Mouse (Mus musculus) kidney, embryonic 16.5 days (tissue): Measurements from ENCODE around the gene Slc26a10. TPM values are rescaled to one million over a fixed set of nuclear protein-coding genes. Genes with fewer than 3 reads are reported as not detected.
A peak's percentile ranks its signal among the peaks of the same experiment; 100 is the strongest.

ENCODE experiments used
- ATAC-seq: fragments of 200-750 bp; cut with Nextera tagmentation; 2 replicates; pipeline ENCODE4 v1.8.0; 2017; ENCODE audit warnings: moderate TSS enrichment; ENCODE audit not compliant: low FRiP score, low TSS enrichment
- H3K27ac ChIP-seq: fragments of 300-500 bp; sonication (generic); 2 replicates; pipeline ENCODE4 v1.5.1; 2014; ENCODE audit warnings: low read length
- H3K27me3 ChIP-seq: fragments of 300-500 bp; sonication (generic); 2 replicates; pipeline ENCODE4 v1.6.1; 2014; ENCODE audit warnings: low read length, control low read depth, mixed read lengths; ENCODE audit not compliant: insufficient read depth
- H3K36me3 ChIP-seq: fragments of 300-500 bp; sonication (generic); 2 replicates; pipeline ENCODE4 v1.6.1; 2014; ENCODE audit warnings: low read length, control low read depth, mixed read lengths; ENCODE audit not compliant: insufficient read depth
- H3K4me1 ChIP-seq: fragments of 300-500 bp; sonication (generic); 2 replicates; pipeline ENCODE4 v1.6.1; 2014; ENCODE audit warnings: low read length, control low read depth, mixed read lengths; ENCODE audit not compliant: insufficient read depth
- H3K4me2 ChIP-seq: fragments of 300-500 bp; sonication (generic); replicated peaks from 2 replicates; pipeline ENCODE4 v1.6.1; 2014; ENCODE audit warnings: low read depth, low read length
- H3K4me3 ChIP-seq: fragments of 300-500 bp; sonication (generic); 2 replicates; pipeline ENCODE4 v1.5.1; 2014; ENCODE audit warnings: mild to moderate bottlenecking, low read length
- H3K9ac ChIP-seq: fragments of 300-500 bp; sonication (generic); replicated peaks from 2 replicates; pipeline ENCODE4 v1.6.1; 2014; ENCODE audit warnings: low read length
- H3K9me3 ChIP-seq: fragments of 300-500 bp; sonication (generic); 2 replicates; pipeline ENCODE4 v1.6.1; 2016; ENCODE audit warnings: low read length, control low read depth
- WGBS: fragments of 180-500 bp; shearing (Covaris S2); extraction: QIAGEN DNeasy Blood & Tissue Kit; methylation state at CpG from one replicate; pipeline ENCODE4 v1.1.7; 2014; 5-methylcytosine and 5-hydroxymethylcytosine counted together
- polyA plus RNA-seq: library from polyadenylated mRNA; unstranded; fragments of >200 nt; fragmentation: Nextera tagmentation; extraction: Ambion mirVana; gene quantifications from 2 replicates; pipeline ENCODE4 v1.2.1, GENCODE M21; 2015

The Slc26a10 gene
- 2.7 and 4.4 TPM in 2 replicates for polyA plus RNA-seq

DNA sequence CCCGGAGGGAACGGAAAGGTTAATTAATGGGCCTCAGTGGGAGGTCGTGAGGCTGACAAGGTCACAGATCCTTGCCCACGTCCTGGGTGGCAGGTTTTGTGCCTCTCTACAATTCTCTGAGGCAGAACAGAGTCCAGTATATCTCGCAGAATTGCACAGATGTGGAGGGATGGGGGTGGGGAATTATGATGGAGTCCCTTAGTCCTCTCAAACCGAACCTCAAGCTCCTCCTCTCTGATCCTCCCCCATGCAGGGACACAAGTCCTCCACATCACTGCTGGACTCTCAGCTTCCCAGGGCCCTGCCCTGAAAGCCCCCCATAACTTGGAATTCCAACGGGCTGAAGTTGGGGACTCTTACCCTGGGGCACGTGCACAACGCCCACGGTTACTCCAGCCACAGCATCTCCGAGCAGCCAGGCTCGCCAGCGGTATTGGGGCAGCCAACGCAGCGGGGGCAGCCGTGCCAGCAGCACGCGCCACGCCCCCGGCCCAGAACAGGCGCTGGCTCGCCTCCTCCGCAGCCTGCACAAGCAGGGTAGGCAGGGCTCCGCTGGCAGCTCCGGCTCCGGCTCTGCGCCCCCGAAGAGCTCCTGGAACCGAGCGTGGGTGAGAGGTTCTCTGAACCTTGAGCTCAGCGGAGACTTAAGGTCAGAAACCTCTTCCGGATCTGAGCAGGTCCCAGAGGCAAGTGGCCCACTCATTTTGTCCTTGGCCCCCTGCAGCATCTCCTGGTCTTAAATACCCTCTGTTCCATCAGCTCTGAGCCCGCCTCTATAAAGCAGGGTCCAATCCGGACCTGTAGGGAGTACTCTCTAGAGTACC is at the start of gene Slc26a10:
Slc26a10 (minus strand) TSS at position 775 of the 824 bp plus-strand sequence.
- no peaks in the 10 kb centered on the region for H3K9me3 ChIP-seq
- no peak within 1 kb of the TSS for H3K27ac ChIP-seq
- H3K9ac ChIP-seq = peak within 1 kb of the TSS; percentile 34; the same call in 1 of the 2 replicates
- H3K4me2 ChIP-seq = peak within 1 kb of the TSS; percentile 52
- ATAC-seq = no peak
- H3K27me3 ChIP-seq = peaks cover 49% of the 10 kb centered on the region
- H3K4me3 ChIP-seq = peak within 1 kb of the TSS; percentile 33
- 0 out of 2 replicates have a peak, but pooled peaks cover 2% of the 10 kb centered on the region for H3K36me3 ChIP-seq
- 1% methylated on average over 34 of the region's 34 CpGs for WGBS
- peaks cover 37% of the 10 kb centered on the region for H3K4me1 ChIP-seq

GRCm38 (mm10) chr10:127228897-127229296 is 48.5 kb upstream of the Slc26a10 start:
- WGBS = 13% methylated on average over 4 of the region's 4 CpGs
- no peak overlapping the region for H3K4me3 ChIP-seq
- no peaks in the 10 kb centered on the region for H3K9me3 ChIP-seq
- no peaks in the 10 kb centered on the region for H3K27me3 ChIP-seq
- peak; percentile 39 for ATAC-seq
- no peak overlapping the region for H3K4me2 ChIP-seq
- H3K36me3 ChIP-seq = no peaks in the 10 kb centered on the region
- H3K27ac ChIP-seq = no peak overlapping the region
- H3K4me1 ChIP-seq = no peaks in the 10 kb centered on the region; the same call in 1 of the 2 replicates
- no peak overlapping the region for H3K9ac ChIP-seq

DNA sequence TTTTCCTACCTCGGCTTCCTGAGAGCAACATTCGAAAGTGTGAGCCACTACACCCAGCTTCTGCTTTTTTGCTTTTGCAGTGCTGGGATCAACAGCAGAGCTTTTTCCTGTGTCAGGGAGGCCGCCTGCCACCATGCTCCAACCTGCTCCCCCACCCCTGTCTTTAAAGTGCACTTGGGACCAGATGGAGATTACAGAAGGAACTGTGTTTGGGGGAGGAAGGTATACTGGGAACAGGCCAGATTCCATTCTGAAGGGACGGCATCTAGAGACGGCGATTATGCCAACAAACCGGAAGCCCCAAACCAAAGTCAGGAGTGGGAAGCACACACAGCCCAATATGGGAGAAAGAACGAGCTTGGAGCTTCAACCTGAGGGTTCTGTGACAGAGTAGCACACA is 46.7 kb upstream of the Slc26a10 start:
- Histone ChIP-seq H3K4me2 (no peak overlapping the region), H3K36me3 (no peaks in the 10 kb centered on the region), H3K9me3 (no peaks in the 10 kb centered on the region), H3K27ac (no peak overlapping the region), H3K4me3 (no peak overlapping the region), H3K4me1 (no peaks in the 10 kb centered on the region; the same call in 1 of the 2 replicates), H3K27me3 (no peaks in the 10 kb centered on the region), H3K9ac (no peak overlapping the region)
- WGBS = 75% methylated on average over 8 of the region's 8 CpGs
- no peak for ATAC-seq

GRCm38 (mm10) chr10:127226318-127226895 is 46.0 kb upstream of the Slc26a10 start:
- H3K4me2 ChIP-seq = no peak overlapping the region
- no peaks in the 10 kb centered on the region; the same call in 1 of the 2 replicates for H3K4me1 ChIP-seq
- no peak overlapping the region for H3K27ac ChIP-seq
- no peak overlapping the region for H3K9ac ChIP-seq
- no peaks in the 10 kb centered on the region for H3K27me3 ChIP-seq
- H3K36me3 ChIP-seq = no peaks in the 10 kb centered on the region
- 0 out of 2 replicates have a peak, but pooled peaks have one; percentile 55 for ATAC-seq
- no peak overlapping the region for H3K4me3 ChIP-seq
- 51% methylated on average over 8 of the region's 8 CpGs for WGBS
- no peaks in the 10 kb centered on the region for H3K9me3 ChIP-seq

DNA sequence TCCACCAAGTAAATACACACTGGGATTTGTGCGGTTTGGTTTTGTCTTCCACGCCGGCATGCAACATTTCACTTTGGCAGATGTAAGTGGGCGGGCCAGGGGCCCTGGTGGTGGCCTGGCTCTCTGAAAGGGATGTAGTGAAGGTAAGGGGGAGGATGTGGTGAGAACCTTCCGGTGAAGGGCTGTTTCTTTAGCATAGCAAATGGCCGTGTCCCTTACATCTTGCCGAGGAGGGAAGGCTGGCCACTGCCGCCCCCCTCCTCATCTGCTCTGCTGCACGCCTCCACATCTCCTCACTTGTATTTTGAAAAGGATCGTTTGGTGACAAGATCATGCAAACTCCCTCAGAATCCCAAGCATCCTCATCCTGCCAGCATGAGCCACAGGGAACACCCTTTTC is 45.3 kb upstream of the Slc26a10 start:
- H3K4me3 ChIP-seq = no peak overlapping the region
- ATAC-seq = no peak
- no peak overlapping the region for H3K9ac ChIP-seq
- 13% methylated on average over 10 of the region's 10 CpGs for WGBS
- no peaks in the 10 kb centered on the region for H3K36me3 ChIP-seq
- H3K9me3 ChIP-seq = no peaks in the 10 kb centered on the region
- no peak overlapping the region for H3K27ac ChIP-seq
- no peak overlapping the region for H3K4me2 ChIP-seq
- H3K4me1 ChIP-seq = no peaks in the 10 kb centered on the region; the same call in 1 of the 2 replicates
- no peaks in the 10 kb centered on the region for H3K27me3 ChIP-seq

DNA sequence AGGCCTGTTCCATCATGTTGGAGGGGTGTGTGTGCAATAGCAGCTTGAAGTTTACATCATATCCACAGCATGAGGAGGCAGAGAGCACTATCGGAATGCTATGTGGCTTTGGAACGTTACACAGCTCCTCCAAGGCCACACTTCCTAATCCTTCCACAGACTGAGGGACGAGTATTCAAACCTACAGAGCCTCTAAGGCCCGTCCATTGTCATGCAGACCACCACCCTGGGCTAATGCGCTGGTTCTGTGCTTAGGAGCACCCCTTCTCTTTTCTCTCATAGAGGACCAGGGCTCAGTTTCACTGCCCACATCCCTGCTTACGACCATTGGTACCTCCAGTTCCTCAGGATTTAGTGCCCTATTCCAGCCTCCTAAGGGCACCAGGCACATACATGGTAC is 44.8 kb upstream of the Slc26a10 start:
- Histone ChIP-seq H3K27me3 (no peaks in the 10 kb centered on the region), H3K4me2 (no peak overlapping the region), H3K9me3 (0 out of 2 replicates have a peak, but pooled peaks cover 4% of the 10 kb centered on the region), H3K4me1 (no peaks in the 10 kb centered on the region; the same call in 1 of the 2 replicates), H3K36me3 (no peaks in the 10 kb centered on the region), H3K9ac (no peak overlapping the region), H3K4me3 (no peak overlapping the region), H3K27ac (no peak overlapping the region)
- ATAC-seq = no peak
- 47% methylated on average over 6 of the region's 6 CpGs for WGBS

DNA sequence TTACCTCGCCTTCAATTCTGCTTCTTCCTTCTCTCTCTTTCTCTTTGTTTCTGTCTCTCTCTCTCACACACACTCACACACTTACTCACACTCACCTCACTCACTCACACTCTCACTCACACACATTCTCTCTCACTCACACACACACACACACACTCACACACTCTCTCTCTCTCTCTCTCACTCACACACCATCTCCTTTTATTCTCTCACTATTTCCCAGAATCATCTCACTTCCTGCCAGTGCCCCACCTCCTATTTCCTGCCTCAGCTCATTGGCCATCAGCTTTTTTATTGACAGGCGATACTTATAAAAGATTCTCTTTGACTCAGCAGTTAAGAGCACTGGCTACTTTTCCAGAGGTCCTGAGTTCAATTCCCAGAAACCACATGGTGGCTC is 37.9 kb upstream of the Slc26a10 start:
- Histone ChIP-seq H3K4me1 (no peaks in the 10 kb centered on the region), H3K9ac (no peak overlapping the region), H3K27ac (no peak overlapping the region), H3K4me2 (no peak overlapping the region), H3K4me3 (no peak overlapping the region), H3K9me3 (0 out of 2 replicates have a peak, but pooled peaks cover 4% of the 10 kb centered on the region), H3K27me3 (no peaks in the 10 kb centered on the region), H3K36me3 (no peaks in the 10 kb centered on the region)
- WGBS = 91% methylated on average over 2 of the region's 2 CpGs
- ATAC-seq = no peak

DNA sequence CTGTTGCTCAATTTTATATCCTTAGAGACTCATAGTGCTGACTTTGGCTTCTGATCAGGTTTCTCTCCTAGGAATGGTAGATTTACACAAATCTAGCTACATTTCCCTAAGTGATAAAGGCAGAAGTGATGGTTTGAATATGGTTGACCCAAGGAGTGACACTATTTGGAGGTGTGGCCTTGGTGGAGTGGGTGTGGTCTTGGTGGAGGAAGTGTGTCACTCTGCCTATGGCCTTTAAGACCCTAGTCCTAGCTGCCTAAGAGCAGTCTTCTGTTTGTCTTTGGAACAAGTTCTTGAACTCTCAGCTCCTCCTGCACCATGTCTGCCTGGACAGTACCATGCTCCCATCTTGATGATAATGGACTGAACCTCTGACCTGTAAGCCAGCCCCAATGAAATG is 36.7 kb upstream of the Slc26a10 start:
- H3K4me2 ChIP-seq = no peak overlapping the region
- H3K27me3 ChIP-seq = no peaks in the 10 kb centered on the region
- ATAC-seq = no peak
- H3K9ac ChIP-seq = no peak overlapping the region
- no peak overlapping the region for H3K27ac ChIP-seq
- H3K36me3 ChIP-seq = no peaks in the 10 kb centered on the region
- H3K4me1 ChIP-seq = no peaks in the 10 kb centered on the region
- H3K4me3 ChIP-seq = no peak overlapping the region
- 0 out of 2 replicates have a peak, but pooled peaks cover 4% of the 10 kb centered on the region for H3K9me3 ChIP-seq

- WGBS = 95% methylated on average over 11 of the region's 11 CpGs
- H3K36me3 ChIP-seq = no peaks in the 10 kb centered on the region
- no peak for ATAC-seq
Measured at GRCm38 (mm10) chr10:127216456-127216855, 36.0 kb upstream of the Slc26a10 start.

GRCm38 (mm10) chr10:127214422-127214803 is 34.0 kb upstream of the Slc26a10 start:
- Histone ChIP-seq H3K9ac (no peak overlapping the region), H3K27me3 (no peaks in the 10 kb centered on the region), H3K27ac (no peak overlapping the region), H3K4me1 (peaks cover 12% of the 10 kb centered on the region), H3K36me3 (no peaks in the 10 kb centered on the region), H3K4me3 (no peak overlapping the region), H3K4me2 (no peak overlapping the region), H3K9me3 (no peaks in the 10 kb centered on the region)
- 40% methylated on average over 1 of the region's 1 CpGs for WGBS
- ATAC-seq = no peak

More at GRCm38 (mm10) chr10:127216456-127216855, 36.0 kb upstream of the Slc26a10 start:
- 0 out of 2 replicates have a peak, but pooled peaks cover 4% of the 10 kb centered on the region for H3K9me3 ChIP-seq
- H3K27ac ChIP-seq = no peak overlapping the region
- H3K4me1 ChIP-seq = no peaks in the 10 kb centered on the region
- no peaks in the 10 kb centered on the region for H3K27me3 ChIP-seq
- no peak overlapping the region for H3K9ac ChIP-seq
- no peak overlapping the region for H3K4me2 ChIP-seq
- H3K4me3 ChIP-seq = no peak overlapping the region
